Mouse (Mus musculus) olfactory bulb, adult 2 months (tissue): ENCODE measurements around the gene Ada. TPM values are rescaled to one million over a fixed set of nuclear protein-coding genes. Genes with fewer than 3 reads are reported as not detected.

ENCODE experiments used
- H3K27ac ChIP-seq: fragments of 200-500 bp; 2 replicates; pipeline ENCODE4 v1.5.1; 2012; ENCODE audit warnings: low read depth, low read length; ENCODE audit not compliant: insufficient read depth
- H3K4me1 ChIP-seq: fragments of 200-500 bp; 2 replicates; pipeline ENCODE4 v1.6.1; 2012; ENCODE audit warnings: low read length; ENCODE audit not compliant: control insufficient read depth, insufficient read depth
- H3K4me3 ChIP-seq: fragments of 200-500 bp; 2 replicates; pipeline ENCODE4 v1.5.1; 2012; ENCODE audit warnings: mild to moderate bottlenecking, low read depth, low read length, moderate library complexity; ENCODE audit not compliant: insufficient read depth
- CTCF ChIP-seq: fragments of 200-500 bp; IDR thresholded peaks from 2 replicates; pipeline ENCODE4 v1.5.1; 2012; ENCODE audit warnings: low read depth, mild to moderate bottlenecking, low read length, moderate library complexity; ENCODE audit not compliant: insufficient read depth
- POLR2A ChIP-seq: fragments of 200-500 bp; IDR thresholded peaks from 2 replicates; pipeline ENCODE4 v1.6.1; 2012; ENCODE audit warnings: mild to moderate bottlenecking, low read depth, low read length, moderate library complexity; ENCODE audit not compliant: insufficient read depth
- WGBS: fragments of 180-500 bp; shearing (Covaris S2); methylation state at CpG from one replicate; pipeline ENCODE4 v1.1.7; 2018; 5-methylcytosine and 5-hydroxymethylcytosine counted together
- polyA plus RNA-seq: library from polyadenylated mRNA; stranded (reverse); fragments of >200 nt; gene quantifications from 2 replicates; pipeline ENCODE4 v1.2.4, GENCODE M21; 2012; ENCODE audit warnings: low replicate concordance; ENCODE audit not compliant: missing spikeins, insufficient read depth, insufficient read length

Gene Ada
- polyA plus RNA-seq, result not detected in 2 replicates

DNA sequence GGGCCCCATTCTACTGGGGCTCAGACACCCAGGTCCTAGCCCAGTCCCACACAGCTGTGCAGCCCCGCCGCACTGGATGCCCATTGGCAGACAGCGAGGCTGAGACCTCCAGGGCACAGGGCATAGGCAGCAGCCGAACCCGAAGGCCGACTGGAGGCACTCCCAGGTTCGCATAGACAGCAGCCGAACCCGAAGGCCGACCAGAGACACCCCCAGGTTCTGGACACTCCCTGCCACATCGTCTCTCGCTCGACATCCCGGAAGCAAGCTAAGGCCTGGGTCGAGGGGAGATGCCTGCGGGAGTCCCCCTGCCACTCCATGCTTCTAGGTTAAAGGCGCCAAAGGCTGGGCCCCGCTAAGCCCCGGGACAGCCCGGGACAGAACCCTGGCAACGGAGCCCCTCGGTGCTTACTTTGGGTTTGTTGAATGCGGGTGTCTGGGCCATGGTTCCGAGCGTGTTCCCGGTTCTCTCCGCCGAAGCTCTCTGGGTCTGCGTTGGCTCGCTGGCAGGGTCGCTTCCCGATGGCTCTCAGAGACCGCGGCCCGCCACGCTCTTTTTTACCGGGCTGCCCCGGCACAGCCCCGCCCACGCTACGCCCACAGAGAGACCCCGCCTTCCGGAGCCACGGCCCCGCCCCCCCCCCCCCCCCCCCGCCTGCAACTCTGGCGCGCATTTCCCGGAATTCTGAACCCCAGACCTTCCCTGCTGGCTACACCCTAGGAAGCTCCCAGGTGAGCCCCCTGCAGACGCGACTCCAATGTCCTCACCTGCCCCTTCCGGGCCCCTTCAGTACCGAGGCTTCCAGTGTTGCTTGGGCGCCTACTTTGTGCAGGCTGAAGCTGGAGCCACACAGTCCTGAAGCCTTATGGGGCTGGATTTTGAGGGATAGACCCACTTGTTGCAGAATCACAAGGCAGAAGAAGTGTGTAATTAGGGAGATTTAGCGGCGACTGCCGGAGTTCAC, at the start of gene Ada:
Ada (minus strand) TSS at position 593 of the 965 bp plus-strand sequence.
- WGBS, result 5% methylated on average over 53 of the region's 57 CpGs
- peak within 1 kb of the TSS; percentile 43 for H3K4me3 ChIP-seq
- H3K27ac ChIP-seq, result no peak within 1 kb of the TSS
- no peak for TF ChIP-seq CTCF
- no peak for TF ChIP-seq POLR2A
- H3K4me1 ChIP-seq, result peaks cover 11% of the 10 kb centered on the region

DNA sequence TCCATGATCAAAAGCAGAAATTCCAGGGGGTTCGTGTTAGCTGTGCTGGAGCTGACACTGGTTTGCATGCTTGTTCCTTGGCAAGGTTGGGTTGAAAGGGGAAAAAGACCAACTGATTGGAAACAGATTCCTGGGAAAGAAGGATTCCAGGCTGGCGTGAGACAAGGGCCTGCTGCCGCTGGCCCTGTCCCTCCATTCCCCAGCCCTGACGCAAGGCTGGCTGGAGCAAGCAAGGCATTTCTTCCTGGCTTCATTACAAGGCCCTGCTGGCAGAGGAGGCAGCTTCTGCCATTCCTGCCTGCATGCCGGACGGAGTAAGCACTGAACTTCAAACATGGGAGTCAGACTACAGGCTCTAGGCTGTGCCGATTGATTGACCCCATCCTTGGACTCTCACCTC, 48.4 kb upstream of the Ada start:
- no peak overlapping the region for H3K27ac ChIP-seq
- no peak for TF ChIP-seq POLR2A
- TF ChIP-seq CTCF, result no peak
- WGBS, result 67% methylated on average over 7 of the region's 7 CpGs
- no peak overlapping the region for H3K4me3 ChIP-seq
- H3K4me1 ChIP-seq, result peaks cover 3% of the 10 kb centered on the region

DNA sequence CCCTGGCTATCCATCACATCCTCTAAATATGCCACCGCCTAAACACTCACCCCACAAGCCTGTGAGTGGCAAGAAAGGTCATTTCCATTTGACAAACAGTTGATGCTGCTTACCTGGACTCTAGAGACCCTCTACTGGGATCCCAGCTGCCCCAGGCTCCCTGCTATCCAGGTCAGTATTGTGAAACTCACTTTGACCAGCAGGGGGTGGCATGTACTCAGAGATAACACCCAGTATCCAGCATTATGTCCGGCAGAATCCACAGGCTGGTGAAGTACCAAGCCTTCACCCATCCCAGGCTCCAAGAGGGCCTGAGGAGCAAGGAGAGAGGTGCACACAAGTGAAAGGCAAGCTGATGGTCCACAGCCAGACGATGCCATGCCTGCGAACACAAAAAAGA, 38.4 kb upstream of the Ada start:
- 69% methylated on average over 4 of the region's 4 CpGs for WGBS
- H3K27ac ChIP-seq, result no peak overlapping the region
- no peaks in the 10 kb centered on the region for H3K4me1 ChIP-seq
- H3K4me3 ChIP-seq, result no peak overlapping the region
- TF ChIP-seq POLR2A, result no peak
- TF ChIP-seq CTCF, result no peak

DNA sequence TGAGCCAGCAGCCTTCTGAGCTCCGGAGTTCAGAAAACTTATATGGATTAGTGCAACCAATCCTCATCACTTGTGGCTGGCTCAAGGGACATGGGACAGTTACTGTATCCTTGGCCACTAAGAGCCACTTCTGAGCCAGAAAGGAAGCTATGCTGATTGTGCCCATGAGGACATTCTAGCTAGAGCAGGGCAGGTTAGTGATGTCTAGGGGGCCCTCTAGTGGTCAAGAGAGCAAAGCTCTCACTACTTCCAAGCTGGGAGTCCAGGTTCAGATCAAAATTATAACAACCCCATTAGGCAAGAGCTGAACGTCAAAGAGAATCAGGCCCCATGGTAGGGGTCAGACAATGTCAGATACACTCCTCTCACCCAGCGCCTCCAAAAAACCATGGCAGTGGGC, 37.7 kb upstream of the Ada start:
- TF ChIP-seq POLR2A, result no peak
- TF ChIP-seq CTCF, result no peak
- no peaks in the 10 kb centered on the region for H3K4me1 ChIP-seq
- H3K27ac ChIP-seq, result no peak overlapping the region
- WGBS, result 56% methylated on average over 3 of the region's 3 CpGs
- H3K4me3 ChIP-seq, result no peak overlapping the region

DNA sequence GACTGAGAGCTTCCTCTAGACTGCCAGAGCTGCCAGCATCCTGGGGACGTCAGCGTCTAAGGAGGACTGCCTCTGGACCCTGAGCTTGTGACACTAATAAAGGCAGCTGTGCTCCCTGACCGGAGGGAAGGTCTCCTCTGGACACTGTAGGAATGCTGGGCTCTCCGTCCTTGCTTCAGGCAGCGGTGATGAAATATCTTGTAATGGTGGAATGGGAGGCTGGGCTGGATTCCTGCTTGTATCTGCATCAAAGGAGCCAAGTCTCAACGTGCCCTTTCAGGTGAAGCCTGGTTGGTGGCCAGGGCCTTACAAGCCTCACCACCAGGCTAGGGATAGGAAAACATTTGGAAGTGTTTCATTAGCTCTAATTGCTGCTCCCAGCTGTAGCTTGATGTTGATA, 37.0 kb upstream of the Ada start:
- Histone ChIP-seq H3K4me3 (no peak overlapping the region), H3K4me1 (no peaks in the 10 kb centered on the region), H3K27ac (no peak overlapping the region)
- TF ChIP-seq CTCF, result no peak
- TF ChIP-seq POLR2A, result no peak
- 90% methylated on average over 6 of the region's 6 CpGs for WGBS

DNA sequence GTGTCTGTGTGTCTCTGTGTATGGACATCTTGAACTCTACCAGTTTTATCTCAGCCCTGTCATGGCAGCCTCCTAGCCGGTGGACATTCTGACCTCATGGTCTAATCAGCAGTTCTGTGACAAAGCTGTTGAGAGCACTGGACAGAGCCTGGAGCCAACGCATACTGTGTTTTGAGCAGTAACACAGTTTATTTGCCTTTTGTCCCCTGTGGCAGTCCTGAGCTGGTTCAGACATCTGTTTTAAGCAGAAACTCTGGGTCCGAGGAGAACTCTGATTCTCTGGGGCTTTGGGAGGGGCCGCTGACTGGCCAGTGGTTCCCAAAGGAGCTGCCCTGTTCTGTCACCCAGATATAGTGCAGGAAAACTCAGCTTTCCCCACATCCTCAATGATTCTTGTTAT, 33.9 kb upstream of the Ada start:
- Histone ChIP-seq H3K4me1 (no peaks in the 10 kb centered on the region), H3K4me3 (no peak overlapping the region), H3K27ac (no peak overlapping the region)
- WGBS, result 78% methylated on average over 4 of the region's 4 CpGs
- TF ChIP-seq CTCF (no peak), POLR2A (no peak)

DNA sequence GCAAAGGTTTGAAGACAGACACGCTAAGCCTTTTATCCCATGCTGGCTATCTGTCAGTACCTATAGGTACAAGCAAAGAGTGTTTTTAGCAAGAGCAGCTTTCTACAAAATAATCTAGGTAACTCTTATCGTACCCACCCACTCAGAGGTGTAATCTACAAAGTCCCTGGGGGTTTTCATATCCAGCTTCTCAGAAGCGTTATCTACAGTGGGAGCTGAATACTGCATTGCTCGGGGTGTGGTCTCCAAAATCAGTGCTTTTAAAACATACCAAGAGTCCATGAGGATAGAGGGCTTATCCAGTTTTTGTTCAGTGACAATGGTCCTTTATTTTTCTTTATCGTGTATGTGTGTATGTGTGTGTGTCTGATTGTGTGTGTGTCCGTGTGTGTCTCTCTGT, 33.3 kb upstream of the Ada start:
- no peak for TF ChIP-seq POLR2A
- no peak for TF ChIP-seq CTCF
- Histone ChIP-seq H3K4me3 (no peak overlapping the region), H3K27ac (no peak overlapping the region), H3K4me1 (no peaks in the 10 kb centered on the region)
- 91% methylated on average over 6 of the region's 6 CpGs for WGBS

DNA sequence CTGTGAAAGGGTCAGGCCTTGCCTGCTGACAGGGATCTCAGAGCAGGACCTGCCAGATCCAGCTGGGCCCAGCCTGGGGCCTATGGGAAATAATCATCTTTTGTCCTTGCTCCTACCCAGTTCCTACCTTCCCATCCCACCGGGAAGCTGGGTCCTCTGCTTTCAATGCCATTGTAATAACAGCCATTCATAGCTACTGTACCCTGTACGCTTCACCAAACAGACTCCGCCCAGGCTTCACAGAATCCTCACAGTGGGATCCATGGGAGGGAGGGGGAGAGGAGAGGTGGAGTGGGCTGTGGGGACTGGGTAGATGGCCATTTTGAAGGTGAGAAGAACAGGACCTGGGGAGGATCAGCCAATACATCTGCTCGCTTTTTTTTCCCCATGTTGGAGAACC, 28.9 kb upstream of the Ada start:
- Histone ChIP-seq H3K4me1 (no peaks in the 10 kb centered on the region), H3K4me3 (no peak overlapping the region), H3K27ac (no peak overlapping the region)
- TF ChIP-seq POLR2A, result no peak
- no peak for TF ChIP-seq CTCF
- WGBS, result 76% methylated on average over 4 of the region's 4 CpGs

DNA sequence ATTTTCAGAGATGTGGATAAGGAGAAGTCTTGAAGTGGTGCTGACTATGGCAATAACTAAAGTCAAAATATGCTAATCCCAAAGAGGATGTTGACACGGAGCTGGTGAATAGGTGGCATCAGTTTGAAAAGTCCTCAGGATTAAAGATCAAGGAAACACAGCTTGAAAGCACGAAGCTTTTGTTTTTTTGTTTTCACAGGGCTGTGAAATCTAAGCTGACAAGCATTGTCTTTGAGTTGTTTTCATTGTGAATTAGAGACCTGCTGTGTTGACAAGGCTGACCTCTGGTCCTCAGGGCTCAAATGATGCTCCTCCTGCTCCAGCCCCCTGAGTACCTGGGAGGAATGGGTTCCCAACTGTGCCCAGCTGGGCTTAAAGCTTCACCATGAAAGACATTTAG, 27.0 kb upstream of the Ada start:
- no peak for TF ChIP-seq CTCF
- TF ChIP-seq POLR2A, result no peak
- WGBS, result 46% methylated on average over 2 of the region's 2 CpGs

More for the DNA sequence above, 27.0 kb upstream of the Ada start:
- no peak overlapping the region for H3K27ac ChIP-seq
- no peaks in the 10 kb centered on the region for H3K4me1 ChIP-seq
- no peak overlapping the region for H3K4me3 ChIP-seq
